Mouse (Mus musculus): Measurements from ENCODE around the gene Olfr1264.

Olfr1264 gene

DNA sequence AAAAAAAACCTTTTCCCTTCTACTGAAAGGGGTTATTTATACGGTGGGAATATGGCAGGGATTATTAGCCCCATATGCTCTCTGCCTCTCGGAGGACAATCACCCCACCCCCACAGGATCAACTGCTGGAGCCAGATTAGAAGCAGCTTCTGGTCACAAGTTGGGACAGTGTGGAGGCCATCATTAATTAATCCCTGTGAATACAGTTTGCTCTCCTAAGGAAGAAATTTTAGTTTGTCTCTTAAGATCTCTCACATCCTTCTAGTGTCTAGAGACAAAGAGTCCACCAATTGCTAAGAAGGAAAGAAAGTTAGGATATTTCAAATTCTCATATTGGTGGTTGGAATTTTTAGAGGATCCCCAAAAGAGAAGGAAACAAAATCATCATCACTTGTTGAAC lies at the start of gene Olfr1264:
Olfr1264 (minus strand) TSS at position 101 of the 400 bp plus-strand sequence.
- DNase-seq (ENCODE audit: low spot score) = no peak

DNA sequence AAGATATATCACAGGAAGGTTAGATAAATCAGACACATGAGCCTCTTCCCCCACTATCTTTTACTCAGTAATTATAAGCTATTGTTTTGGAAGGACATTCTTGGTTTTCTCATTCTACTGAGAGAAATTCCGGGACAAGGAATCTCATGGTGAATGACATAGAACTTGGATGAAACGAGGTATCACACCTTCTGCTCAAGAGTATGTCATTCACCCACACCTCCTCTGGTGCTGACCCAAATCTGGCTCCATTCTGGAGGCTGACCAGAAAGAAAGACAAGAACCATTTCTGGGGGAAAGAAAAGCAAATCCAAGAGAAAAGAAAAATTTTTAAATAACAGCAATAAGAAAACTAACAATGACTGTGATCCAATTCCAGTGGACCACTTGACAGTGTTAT lies 44.7 kb upstream of the Olfr1264 start:
- DNase-seq (ENCODE audit: low spot score) = no peak

DNA sequence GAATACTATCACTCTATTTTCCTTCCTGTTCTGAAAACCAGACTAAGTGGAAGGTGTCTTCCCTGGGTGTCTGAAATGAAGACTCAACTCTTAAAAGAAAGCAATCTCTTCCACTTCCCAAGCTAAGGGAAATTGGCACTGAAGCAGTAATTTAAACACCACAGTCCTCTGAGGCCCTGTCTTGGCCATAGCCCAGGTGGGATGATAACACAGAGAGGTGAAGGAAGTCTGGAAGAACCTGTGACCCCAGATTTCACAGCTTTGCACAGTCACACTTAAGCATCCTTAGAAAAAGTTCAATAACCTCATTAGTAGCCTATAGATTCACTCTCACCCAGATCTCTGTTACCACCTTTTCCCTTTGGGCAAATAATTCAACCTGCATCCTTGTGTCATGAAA lies 38.1 kb upstream of the Olfr1264 start, which contains the start of gene Olfr140:
Olfr140 (minus strand) TSS at position 101 of the 400 bp plus-strand sequence.
- DNase-seq (ENCODE audit: low spot score) = no peak

DNA sequence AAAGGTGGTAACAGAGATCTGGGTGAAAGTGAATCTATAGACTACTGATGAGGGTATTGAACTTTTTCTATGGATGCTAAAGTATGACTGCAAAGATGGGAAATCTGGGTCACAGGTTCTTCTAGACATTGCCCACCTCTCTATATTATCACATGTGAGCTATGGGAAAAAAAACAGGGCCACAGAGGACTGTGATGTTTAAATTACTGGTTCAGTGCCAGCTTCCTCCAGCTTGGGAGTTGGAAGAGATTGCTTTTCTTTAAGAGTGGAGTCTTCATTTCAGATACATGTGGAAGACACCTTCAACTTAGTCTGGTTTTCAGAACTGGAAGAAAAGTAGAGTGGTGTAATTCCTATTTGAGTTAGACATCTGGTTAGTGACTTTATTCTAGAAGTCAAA lies 9.7 kb upstream of the Olfr1264 start, which contains the start of gene Olfr1265:
Olfr1265 (plus strand) TSS at position 301 of the 400 bp plus-strand sequence.
- no peak for DNase-seq (ENCODE audit: low spot score)

DNA sequence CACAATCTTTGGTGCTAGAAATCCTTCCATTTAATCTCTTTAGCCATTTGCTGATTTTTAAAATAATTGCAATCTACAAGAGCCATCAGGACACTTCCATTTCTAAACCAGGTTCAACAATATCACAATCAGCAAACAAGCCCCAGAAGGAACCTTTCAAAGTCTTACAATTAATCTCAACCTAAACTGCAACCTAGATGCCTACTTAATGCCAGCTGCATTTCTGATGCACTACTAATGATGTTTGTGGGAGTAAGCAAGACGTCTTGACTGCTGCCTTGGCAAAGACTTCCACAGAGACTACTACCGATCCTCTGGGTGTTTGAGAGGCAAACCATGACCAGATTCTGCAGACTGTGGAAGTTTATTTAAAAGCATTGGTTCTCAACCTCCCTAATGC lies 13.5 kb downstream of the Olfr1264 start, which contains the start of gene Olfr1263:
Olfr1263 (plus strand) TSS at position 301 of the 400 bp plus-strand sequence.
- DNase-seq (ENCODE audit: low spot score) = no peak

DNA sequence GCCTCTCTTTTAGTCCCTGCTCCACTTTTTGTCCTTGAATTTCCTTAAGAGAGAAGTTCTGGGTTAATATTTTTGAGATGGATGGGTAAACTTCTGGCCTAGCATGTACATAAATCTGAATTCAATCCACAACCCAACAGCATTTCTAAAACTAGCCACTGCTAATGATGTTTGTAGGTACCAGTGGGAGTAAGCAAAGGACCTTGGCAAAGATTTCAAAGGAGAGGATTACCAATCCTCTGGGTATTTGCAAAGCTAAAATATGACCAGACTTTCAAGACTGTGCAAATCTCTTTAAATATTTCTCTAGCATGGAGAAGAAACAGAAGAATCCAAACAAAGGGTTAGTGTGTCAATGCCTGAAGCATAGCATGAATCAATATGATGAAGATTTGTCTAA lies 25.5 kb downstream of the Olfr1264 start, which contains the start of gene Olfr1262:
Olfr1262 (plus strand) TSS at position 301 of the 400 bp plus-strand sequence.
- no peak for DNase-seq (ENCODE audit: low spot score)

DNA sequence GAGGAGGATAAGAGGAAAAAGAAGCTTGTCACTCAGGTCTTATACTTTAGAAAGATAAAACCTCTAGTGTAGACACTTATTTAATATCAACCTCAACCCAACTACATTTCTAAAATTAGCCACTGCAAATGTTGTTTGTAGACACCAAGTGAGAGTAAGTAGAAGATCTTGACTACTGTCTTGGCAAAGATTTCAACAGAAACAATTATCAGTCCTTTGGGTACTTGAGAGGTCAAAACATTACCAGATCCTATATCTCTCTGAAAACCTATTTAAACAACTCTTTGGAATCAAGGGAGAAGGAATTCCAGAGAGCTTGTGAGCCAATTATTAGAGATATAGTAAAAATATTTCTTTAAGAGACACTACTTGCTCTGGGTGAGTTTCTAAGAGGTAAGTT lies 34.5 kb downstream of the Olfr1264 start, which contains the start of gene Olfr1261:
Olfr1261 (plus strand) TSS at position 301 of the 400 bp plus-strand sequence.
- DNase-seq (ENCODE audit: low spot score) = no peak

DNA sequence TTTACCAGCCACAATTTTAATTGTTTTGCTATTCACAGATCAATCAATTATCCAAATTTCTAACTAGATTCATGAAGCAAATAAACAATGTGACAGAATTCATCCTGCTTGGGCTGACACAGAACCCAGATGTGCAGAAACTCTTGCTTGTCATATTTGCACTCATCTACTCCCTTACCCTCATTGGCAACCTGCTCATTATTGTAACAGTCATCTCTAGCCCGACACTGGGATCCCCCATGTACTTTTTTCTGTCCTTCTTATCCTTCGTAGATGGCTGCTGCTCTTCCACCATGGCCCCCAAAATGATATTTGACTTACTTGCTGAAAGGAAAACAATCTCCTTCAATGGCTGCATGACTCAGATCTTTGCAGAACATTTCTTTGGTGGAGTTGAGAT lies 47.7 kb downstream of the Olfr1264 start:
- no peak for DNase-seq (ENCODE audit: low spot score)

DNA sequence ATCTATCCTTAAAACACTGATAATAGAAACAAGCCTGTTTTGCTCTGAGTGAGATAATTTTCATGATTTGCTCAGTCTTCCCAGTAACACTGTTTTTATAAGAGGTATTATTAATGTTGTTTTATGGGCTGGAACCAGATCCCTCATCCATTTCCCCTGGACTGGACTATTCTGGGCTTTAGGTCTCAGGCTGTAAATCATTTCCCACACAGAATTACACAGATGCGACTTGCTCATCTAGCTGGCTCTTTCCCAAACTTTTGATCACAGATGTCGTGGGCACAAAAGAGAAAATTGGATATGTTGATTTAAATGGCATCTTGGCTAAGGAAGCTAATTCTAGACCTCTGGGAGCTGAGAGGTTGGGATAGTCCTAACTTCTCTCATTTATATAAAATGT lies 51.2 kb downstream of the Olfr1264 start, which contains the start of gene Olfr1260:
Olfr1260 (plus strand) TSS at position 157 of the 400 bp plus-strand sequence.
- no peak for DNase-seq (ENCODE audit: low spot score)
